Comparison of ENCODE assay signal across 13 mouse cellular contexts in genomic region chrX:135958589-135959225, GRCm38 (mm10). TPM values are rescaled to one million over a fixed set of nuclear protein-coding genes. Genes with fewer than 3 reads are reported as not detected.
DNase-seq lines count a peak whose midpoint lies in the region; ATAC-seq lines count a peak whose summit lies in the region.
"Had no signal": no experiment of that assay in that cellular context is flagged by ENCODE, and none has a peak within 500 bp of the region (broad histone marks: within the 10 kb centered on the region; RNA-seq: fewer than 3 reads in every experiment).

No protein-coding gene starts in this region.

- no peak overlapping the region for H3K4me2 ChIP-seq in hindbrain, embryonic 13.5 days
- no peak overlapping the region for H3K4me2 ChIP-seq in hindbrain, embryonic 12.5 days (replicated peaks)
- no peak overlapping the region for H3K4me2 ChIP-seq in neural tube, embryonic 15.5 days
- H3K4me2 ChIP-seq: limb, embryonic 15.5 days had no signal

- H3K9ac ChIP-seq in hindbrain, embryonic 13.5 days = no peak overlapping the region
- H3K9ac ChIP-seq in hindbrain, embryonic 12.5 days = no peak overlapping the region
- H3K9ac ChIP-seq in neural tube, embryonic 15.5 days (replicated peaks) = no peak overlapping the region
- H3K9ac ChIP-seq: limb, embryonic 15.5 days had no signal

- no peaks in the 10 kb centered on the region for H3K36me3 ChIP-seq in hindbrain, embryonic 13.5 days
- no peaks in the 10 kb centered on the region for H3K36me3 ChIP-seq in hindbrain, embryonic 12.5 days
- H3K36me3 ChIP-seq in neural tube, embryonic 15.5 days = no peaks in the 10 kb centered on the region
- H3K36me3 ChIP-seq: limb, embryonic 15.5 days had no signal

- 80% methylated on average over 7 of the region's 7 CpGs for WGBS in hindbrain, embryonic 13.5 days
- 87% methylated on average over 7 of the region's 7 CpGs for WGBS in hindbrain, embryonic 12.5 days
- 86% methylated on average over 7 of the region's 7 CpGs for WGBS in neural tube, embryonic 15.5 days

- no peaks in the 10 kb centered on the region for H3K9me3 ChIP-seq in hindbrain, embryonic 13.5 days
- H3K9me3 ChIP-seq in hindbrain, embryonic 12.5 days (replicated peaks) = no peaks in the 10 kb centered on the region
- H3K9me3 ChIP-seq in neural tube, embryonic 15.5 days (replicated peaks) = no peaks in the 10 kb centered on the region
- H3K9me3 ChIP-seq: limb, embryonic 15.5 days had no signal

- ATAC-seq in hindbrain, embryonic 13.5 days (ENCODE audit: low FRiP score) = no peak
- no peak for ATAC-seq in hindbrain, embryonic 12.5 days (ENCODE audit: low FRiP score)
- no peak for ATAC-seq in neural tube, embryonic 15.5 days (ENCODE audit: low FRiP score)

- H3K4me3 ChIP-seq in hindbrain, embryonic 13.5 days = no peak overlapping the region
- no peak overlapping the region for H3K4me3 ChIP-seq in hindbrain, embryonic 12.5 days
- no peak overlapping the region for H3K4me3 ChIP-seq in neural tube, embryonic 15.5 days (replicated peaks)
- H3K4me3 ChIP-seq: erythroblast, embryonic 14.5 days; limb, embryonic 15.5 days had no signal

- peak overlapping the region; percentile 88 for H3K27ac ChIP-seq in hindbrain, embryonic 13.5 days
- no peak overlapping the region; the same call in 1 of the 2 replicates for H3K27ac ChIP-seq in hindbrain, embryonic 12.5 days
- peak overlapping the region; percentile 71; the same call in 1 of the 2 replicates for H3K27ac ChIP-seq in neural tube, embryonic 15.5 days (replicated peaks)
- H3K27ac ChIP-seq: limb, embryonic 15.5 days had no signal

- no peaks in the 10 kb centered on the region for H3K27me3 ChIP-seq in hindbrain, embryonic 13.5 days
- no peaks in the 10 kb centered on the region for H3K27me3 ChIP-seq in hindbrain, embryonic 12.5 days
- no peaks in the 10 kb centered on the region for H3K27me3 ChIP-seq in neural tube, embryonic 15.5 days (replicated peaks)

- H3K4me1 ChIP-seq in hindbrain, embryonic 13.5 days (replicated peaks) = peaks cover 16% of the 10 kb centered on the region
- H3K4me1 ChIP-seq in hindbrain, embryonic 12.5 days = no peaks in the 10 kb centered on the region
- H3K4me1 ChIP-seq in neural tube, embryonic 15.5 days = peaks cover 10% of the 10 kb centered on the region
- H3K4me1 ChIP-seq: limb, embryonic 15.5 days had no signal

- peak; percentile 4 to 9 for DNase-seq in cerebellum, postnatal 10 days
- DNase-seq in cerebellum, postnatal 4 days (ENCODE audit: low spot score in 2 of 2) = no peak
- no peak for DNase-seq in neural tube, embryonic 10.5 days (ENCODE audit: extremely low spot score, low spot score)
- DNase-seq in thymus, postnatal 25 days = no peak
- DNase-seq in right cerebral cortex, postnatal 36 days (ENCODE audit: low spot score in 2 of 2) = no peak
- DNase-seq: adrenal gland, postnatal 36 days; cerebellum, adult 11 months; kidney, postnatal 10 days had no signal

RNA-seq across cellular contexts. Expression of gene Arxes2, which starts 34.9 kb away (rescaled TPM):
- polyA plus RNA-seq in hindbrain, embryonic 13.5 days (2015; fragmentation: Nextera tagmentation; extraction: Ambion mirVana) = 228 and 234 TPM in 2 replicates
- polyA plus RNA-seq in hindbrain, embryonic 12.5 days (2016; fragmentation: Nextera tagmentation; extraction: Ambion mirVana) = 144 and 146 TPM in 2 replicates
- 244 and 276 TPM in 2 replicates for polyA plus RNA-seq in neural tube, embryonic 15.5 days (2015; fragmentation: Nextera tagmentation; extraction: Ambion mirVana)

Comparison
In these comparisons a context has a peak if more than half of its experiments do, and no peak if none do; other contexts are left out.
1. DNase-seq: peak in cerebellum, postnatal 10 days (2 of 2); none in cerebellum, postnatal 4 days (0 of 2), neural tube, embryonic 10.5 days (single experiment), thymus, postnatal 25 days (single experiment) and right cerebral cortex, postnatal 36 days (0 of 2).